Comparison of ENCODE assay signal across 26 mouse cellular contexts in the genomic region with DNA sequence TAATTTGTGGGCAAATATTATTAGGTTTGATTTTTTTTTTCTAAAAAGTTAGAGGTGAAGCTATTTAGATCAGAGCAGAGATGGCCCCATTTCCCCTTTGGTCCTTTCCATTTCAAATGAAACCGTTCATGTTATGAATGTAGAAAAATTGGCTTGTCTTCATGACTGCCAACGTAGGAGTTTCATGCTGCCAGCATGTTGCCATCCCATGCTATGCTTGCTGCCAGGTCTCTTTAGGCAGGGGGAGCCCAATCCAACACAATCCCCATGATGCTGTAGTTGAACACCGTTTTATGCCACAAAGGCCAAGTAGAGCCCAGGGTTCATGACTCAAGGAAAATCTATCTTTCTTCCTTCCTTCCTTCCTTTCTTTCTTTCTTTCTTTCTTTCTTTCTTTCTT.
A peak's percentile ranks its signal among the peaks of the same experiment; 100 is the strongest.
DNase-seq lines count a peak whose midpoint lies in the region; ATAC-seq and TF ChIP-seq lines count a peak whose summit lies in the region.
"Had no signal": no experiment of that assay in that cellular context is flagged by ENCODE, and none has a peak within 500 bp of the region (broad histone marks: within the 10 kb centered on the region; RNA-seq: fewer than 3 reads in every experiment).

No protein-coding gene starts in this region.

- no peak overlapping the region for H3K4me3 ChIP-seq in forebrain, postnatal 0 days (ENCODE audit: low read depth, low read length)
- no peak overlapping the region for H3K4me3 ChIP-seq in forebrain, embryonic 16.5 days (replicated peaks; ENCODE audit: low read length)
- H3K4me3 ChIP-seq: embryonic facial prominence, embryonic 10.5 days; embryonic facial prominence, embryonic 13.5 days; erythroblast, embryonic 14.5 days; forebrain, embryonic 13.5 days; heart, adult 2 months; heart, embryonic 10.5 days; heart, embryonic 13.5 days had no signal

- H3K27me3 ChIP-seq in forebrain, postnatal 0 days (ENCODE audit: insufficient read depth, low read length), result no peaks in the 10 kb centered on the region
- H3K27me3 ChIP-seq in forebrain, embryonic 16.5 days (replicated peaks; ENCODE audit: control insufficient read depth, insufficient read depth, low read length), result no peaks in the 10 kb centered on the region
- H3K27me3 ChIP-seq: embryonic facial prominence, embryonic 13.5 days; heart, embryonic 13.5 days had no signal

- ATAC-seq in forebrain, postnatal 0 days, result no peak
- ATAC-seq in forebrain, embryonic 16.5 days, result no peak
- ATAC-seq: CD4-positive, CD25-positive, alpha-beta regulatory T cell, adult 4 months; forebrain, embryonic 13.5 days; hindbrain, postnatal 0 days; inflammation-experienced regulatory T-cells, adult 6 months; intestine, embryonic 16.5 days had no signal

- peaks cover 10% of the 10 kb centered on the region for H3K4me1 ChIP-seq in forebrain, postnatal 0 days (ENCODE audit: insufficient read depth)
- peaks cover 7% of the 10 kb centered on the region for H3K4me1 ChIP-seq in forebrain, embryonic 16.5 days (replicated peaks; ENCODE audit: control insufficient read depth, insufficient read depth, low read length)
- H3K4me1 ChIP-seq: embryonic facial prominence, embryonic 10.5 days; embryonic facial prominence, embryonic 13.5 days; forebrain, embryonic 13.5 days; heart, embryonic 10.5 days; heart, embryonic 13.5 days had no signal

- peak; percentile 58 for DNase-seq in cerebellum, adult 9-11 months
- no peak for DNase-seq in cerebellum, postnatal 4 days (ENCODE audit: low spot score in 2 of 2)
- peak; percentile 53 for DNase-seq in forebrain, postnatal 0 days
- peak; percentile 46 for DNase-seq in brain, adult 2 months (ENCODE audit: low read depth, low spot score)
- peak; percentile 43 for DNase-seq in brain, embryonic 14.5 days (ENCODE audit: low read depth)
- DNase-seq: adrenal gland, adult 2 months; adrenal gland, postnatal 14 days; embryo, embryonic 11 days; gastrocnemius, postnatal 10 days; gastrocnemius, postnatal 36 days; heart, adult 2 months; heart, postnatal 14 days; heart, postnatal 4 days; kidney, adult 18-20 months had no signal

- TF ChIP-seq POLR2A in brain, embryonic 14.5 days (IDR thresholded peaks at IDR 0.05; ENCODE audit: borderline replicate concordance, extremely low read depth, insufficient read depth, insufficient read length, poor library complexity, severe bottlenecking), result no peak

- no peaks in the 10 kb centered on the region for H3K36me3 ChIP-seq in forebrain, postnatal 0 days (ENCODE audit: insufficient read depth)
- no peaks in the 10 kb centered on the region for H3K36me3 ChIP-seq in forebrain, embryonic 16.5 days (ENCODE audit: control insufficient read depth, insufficient read depth)
- H3K36me3 ChIP-seq: embryonic facial prominence, embryonic 10.5 days; embryonic facial prominence, embryonic 13.5 days; heart, embryonic 10.5 days; heart, embryonic 13.5 days had no signal

- H3K9me3 ChIP-seq in forebrain, postnatal 0 days (ENCODE audit: low read length), result no peaks in the 10 kb centered on the region
- no peaks in the 10 kb centered on the region for H3K9me3 ChIP-seq in forebrain, embryonic 16.5 days (ENCODE audit: control insufficient read depth, low read length)
- H3K9me3 ChIP-seq: embryonic facial prominence, embryonic 10.5 days; embryonic facial prominence, embryonic 13.5 days; forebrain, embryonic 13.5 days; heart, embryonic 10.5 days; heart, embryonic 13.5 days had no signal

- 54% methylated on average over 3 of the region's 3 CpGs for WGBS in forebrain, postnatal 0 days
- 41% methylated on average over 3 of the region's 3 CpGs for WGBS in forebrain, embryonic 16.5 days

- no peak for TF ChIP-seq CTCF in forebrain, postnatal 0 days (IDR thresholded peaks at IDR 0.05; ENCODE audit: low read depth)
- TF ChIP-seq CTCF in brain, embryonic 14.5 days (IDR thresholded peaks at IDR 0.05; ENCODE audit: borderline replicate concordance, extremely low read depth, insufficient read depth, insufficient read length), result no peak

- H3K4me2 ChIP-seq in forebrain, postnatal 0 days (ENCODE audit: low read depth), result no peak overlapping the region
- H3K4me2 ChIP-seq in forebrain, embryonic 16.5 days (ENCODE audit: low read length), result no peak overlapping the region
- H3K4me2 ChIP-seq: embryonic facial prominence, embryonic 13.5 days; forebrain, embryonic 13.5 days; heart, embryonic 13.5 days; hindbrain, embryonic 14.5 days had no signal

- H3K9ac ChIP-seq in forebrain, postnatal 0 days, result no peak overlapping the region
- H3K9ac ChIP-seq in forebrain, embryonic 16.5 days (replicated peaks; ENCODE audit: low read depth, low read length), result no peak overlapping the region
- H3K9ac ChIP-seq: embryonic facial prominence, embryonic 13.5 days; forebrain, embryonic 13.5 days; heart, embryonic 13.5 days; hindbrain, embryonic 14.5 days had no signal

- H3K27ac ChIP-seq in forebrain, postnatal 0 days (ENCODE audit: low read depth, low read length), result no peak overlapping the region
- no peak overlapping the region for H3K27ac ChIP-seq in forebrain, embryonic 16.5 days (ENCODE audit: low read length)
- H3K27ac ChIP-seq: embryonic facial prominence, embryonic 10.5 days; embryonic facial prominence, embryonic 13.5 days; forebrain, embryonic 13.5 days; heart, adult 2 months; heart, embryonic 10.5 days; heart, embryonic 13.5 days; hindbrain, embryonic 14.5 days; hindbrain, postnatal 0 days had no signal

Comparison
In these comparisons a context has a peak if more than half of its experiments do, and no peak if none do; other contexts are left out.
1. DNase-seq: peak in cerebellum, adult 9-11 months (single experiment), forebrain, postnatal 0 days (single experiment), brain, adult 2 months (single experiment) and brain, embryonic 14.5 days (single experiment); none in cerebellum, postnatal 4 days (0 of 2).